Mouse (Mus musculus) liver, embryonic 11.5 days (tissue): ENCODE results near the gene B4galnt2. TPM values are rescaled to one million over a fixed set of nuclear protein-coding genes. Genes with fewer than 3 reads are reported as not detected.

Experiments
- ATAC-seq: fragments of 200-750 bp; cut with Nextera tagmentation; replicated peaks from 2 replicates; pipeline ENCODE4 v1.8.0; 2017; ENCODE audit warnings: moderate number of reproducible peaks, mild to moderate bottlenecking, moderate TSS enrichment, moderate library complexity; ENCODE audit not compliant: low FRiP score
- DNase-seq: peaks from one replicate; pipeline ENCODE4 v3.0.0-alpha.2; 2017; ENCODE audit warnings: low spot score
- H3K27ac ChIP-seq: fragments of 300-500 bp; sonication (generic); 2 replicates; pipeline ENCODE4 v1.5.1; 2014; ENCODE audit warnings: mild to moderate bottlenecking, low read depth, low read length, control low read depth
- H3K27me3 ChIP-seq: fragments of 300-500 bp; sonication (generic); replicated peaks from 2 replicates; pipeline ENCODE4 v1.6.1; 2014; ENCODE audit warnings: low read length, mixed read lengths; ENCODE audit not compliant: control insufficient read depth, insufficient read depth
- H3K36me3 ChIP-seq: fragments of 300-500 bp; sonication (generic); 2 replicates; pipeline ENCODE4 v1.6.1; 2014; ENCODE audit warnings: mild to moderate bottlenecking, low read length, moderate library complexity, mixed read lengths; ENCODE audit not compliant: control insufficient read depth, insufficient read depth
- H3K4me1 ChIP-seq: fragments of 300-500 bp; sonication (generic); replicated peaks from 2 replicates; pipeline ENCODE4 v1.6.1; 2014; ENCODE audit warnings: low read length, mixed read lengths; ENCODE audit not compliant: control insufficient read depth, insufficient read depth
- H3K4me2 ChIP-seq: fragments of 300-500 bp; sonication (generic); 2 replicates; pipeline ENCODE4 v1.6.1; 2014; ENCODE audit warnings: mild to moderate bottlenecking, control low read depth, moderate library complexity
- H3K4me3 ChIP-seq: fragments of 300-500 bp; sonication (generic); 2 replicates; pipeline ENCODE4 v1.5.1; 2014; ENCODE audit warnings: low read depth, low read length, control low read depth
- H3K9ac ChIP-seq: fragments of 300-500 bp; sonication (generic); 2 replicates; pipeline ENCODE4 v1.6.1; 2014; ENCODE audit warnings: low read depth, low read length, control low read depth
- H3K9me3 ChIP-seq: fragments of 300-500 bp; sonication (generic); 2 replicates; pipeline ENCODE4 v1.6.1; 2016; ENCODE audit warnings: low read length, inconsistent platforms, mixed read lengths; ENCODE audit not compliant: control insufficient read depth
- WGBS: fragments of 180-500 bp; shearing (Covaris S2); extraction: QIAGEN DNeasy Blood & Tissue Kit; methylation state at CpG from one replicate; pipeline ENCODE4 v1.1.7; 2014; 5-methylcytosine and 5-hydroxymethylcytosine counted together
- polyA plus RNA-seq: library from polyadenylated mRNA; unstranded; fragments of >200 nt; fragmentation: Nextera tagmentation; extraction: Ambion mirVana; gene quantifications from 2 replicates; pipeline ENCODE4 v1.2.1, GENCODE M21; 2014

Gene B4galnt2
- polyA plus RNA-seq, 1 experiment from 2014 or later = 0.34 TPM

- peak overlapping the region; percentile 46 for H3K27ac ChIP-seq
- peaks cover 26% of the 10 kb centered on the region for H3K4me1 ChIP-seq
- DNase-seq (no peak), ATAC-seq (no peak)
- 62% methylated on average over 5 of the region's 5 CpGs for WGBS
- 0 out of 2 replicates have a peak overlapping the region, but pooled peaks have one; percentile 21 for H3K9ac ChIP-seq
- no peaks in the 10 kb centered on the region for H3K36me3 ChIP-seq
- no peaks in the 10 kb centered on the region for H3K9me3 ChIP-seq
- peak overlapping the region; percentile 27 for H3K4me3 ChIP-seq
- peak overlapping the region; percentile 51 for H3K4me2 ChIP-seq
- H3K27me3 ChIP-seq = peaks cover 5% of the 10 kb centered on the region; the same call in 1 of the 2 replicates
These were observed 73.8 kb downstream of the B4galnt2 start for GRCm38 (mm10) chr11:95840694-95841497.

GRCm38 (mm10) chr11:95838999-95839868 is 75.5 kb downstream of the B4galnt2 start:
- DNase-seq (no peak), ATAC-seq (no peak)
- Histone ChIP-seq H3K27me3 (peaks cover 11% of the 10 kb centered on the region), H3K4me2 (peak overlapping the region; percentile 27), H3K27ac (no peak overlapping the region), H3K4me1 (peaks cover 42% of the 10 kb centered on the region), H3K36me3 (no peaks in the 10 kb centered on the region), H3K9ac (no peak overlapping the region), H3K9me3 (no peaks in the 10 kb centered on the region), H3K4me3 (no peak overlapping the region)
- WGBS = 68% methylated on average over 8 of the region's 8 CpGs

DNA sequence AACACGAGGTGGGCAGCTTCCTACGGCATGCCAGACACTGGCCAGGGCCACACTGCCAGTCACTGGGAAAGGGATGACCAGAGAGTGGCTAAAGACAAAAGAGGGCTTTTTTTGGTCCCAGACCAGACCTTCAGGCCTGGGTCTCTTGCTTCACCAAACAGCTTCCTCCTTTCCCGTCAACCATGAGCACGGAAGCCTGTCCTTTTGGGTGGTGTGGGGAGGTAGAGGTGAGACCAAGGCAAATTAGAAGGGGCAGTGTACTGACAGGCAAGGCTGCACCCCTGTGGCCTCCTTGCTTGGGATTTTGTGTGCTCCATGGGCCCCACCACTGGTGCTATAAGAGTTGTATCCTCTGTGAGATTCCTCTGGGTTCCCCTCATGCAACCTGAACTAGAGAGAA is 76.1 kb downstream of the B4galnt2 start:
- ATAC-seq (no peak), DNase-seq (no peak)
- 63% methylated on average over 4 of the region's 4 CpGs for WGBS
- no peak overlapping the region for H3K4me3 ChIP-seq
- peak overlapping the region; percentile 27; the same call in 1 of the 2 replicates for H3K4me2 ChIP-seq
- no peak overlapping the region for H3K9ac ChIP-seq
- peaks cover 17% of the 10 kb centered on the region for H3K27me3 ChIP-seq
- peaks cover 49% of the 10 kb centered on the region for H3K4me1 ChIP-seq
- H3K36me3 ChIP-seq = no peaks in the 10 kb centered on the region
- H3K9me3 ChIP-seq = no peaks in the 10 kb centered on the region
- no peak overlapping the region for H3K27ac ChIP-seq

- Histone ChIP-seq H3K9me3 (no peaks in the 10 kb centered on the region), H3K27ac (no peak within 1 kb of the TSS), H3K4me2 (peak within 1 kb of the TSS; percentile 11; the same call in 1 of the 2 replicates), H3K36me3 (no peaks in the 10 kb centered on the region), H3K4me3 (no peak within 1 kb of the TSS), H3K27me3 (peaks cover 33% of the 10 kb centered on the region), H3K4me1 (peaks cover 40% of the 10 kb centered on the region), H3K9ac (no peak within 1 kb of the TSS)
- 71% methylated on average over 10 of the region's 10 CpGs for WGBS
- ATAC-seq (no peak), DNase-seq (no peak)
These were observed 77.6 kb downstream of the B4galnt2 start, which contains the start of gene Gngt2 for GRCm38 (mm10) chr11:95837059-95837458. Gene Gngt2, plus strand, starts transcription at chr11:95837216.

GRCm38 (mm10) chr11:95836433-95836832 is 78.3 kb downstream of the B4galnt2 start:
- no peak overlapping the region for H3K4me3 ChIP-seq
- 74% methylated on average over 6 of the region's 6 CpGs for WGBS
- H3K9ac ChIP-seq = no peak overlapping the region
- H3K4me1 ChIP-seq = peaks cover 34% of the 10 kb centered on the region
- H3K27ac ChIP-seq = no peak overlapping the region
- H3K36me3 ChIP-seq = no peaks in the 10 kb centered on the region
- peaks cover 36% of the 10 kb centered on the region for H3K27me3 ChIP-seq
- no peaks in the 10 kb centered on the region for H3K9me3 ChIP-seq
- no peak for ATAC-seq
- H3K4me2 ChIP-seq = peak overlapping the region; percentile 11; the same call in 1 of the 2 replicates
- no peak for DNase-seq

DNA sequence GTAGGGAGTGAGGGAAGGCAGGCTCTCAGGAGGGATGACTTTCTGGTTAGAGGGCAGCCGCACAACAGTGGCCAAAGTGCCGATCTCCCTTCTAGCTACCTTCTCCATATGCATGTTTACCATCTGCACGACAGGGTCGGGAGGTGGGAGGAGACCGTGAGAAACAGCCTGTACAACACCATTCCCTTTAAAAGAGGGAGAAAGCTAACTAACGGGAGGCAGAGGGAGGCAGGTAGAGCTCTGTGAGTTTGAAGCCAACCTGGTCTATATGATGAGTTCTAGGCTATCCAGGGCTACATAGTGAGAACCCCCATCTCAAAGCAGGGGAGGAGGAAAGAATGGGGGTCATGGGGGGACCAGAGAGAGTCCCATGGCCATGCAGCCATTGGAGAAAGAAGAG is 78.9 kb downstream of the B4galnt2 start:
- H3K9ac ChIP-seq = peak overlapping the region; percentile 6; the same call in 1 of the 2 replicates
- H3K27me3 ChIP-seq = peaks cover 40% of the 10 kb centered on the region
- peak overlapping the region; percentile 55 for H3K4me2 ChIP-seq
- 23% methylated on average over 6 of the region's 6 CpGs for WGBS
- no peak for DNase-seq
- H3K36me3 ChIP-seq = no peaks in the 10 kb centered on the region
- H3K4me1 ChIP-seq = peaks cover 37% of the 10 kb centered on the region
- H3K27ac ChIP-seq = peak overlapping the region; percentile 86
- ATAC-seq = no peak
- H3K9me3 ChIP-seq = no peaks in the 10 kb centered on the region
- no peak overlapping the region for H3K4me3 ChIP-seq

DNA sequence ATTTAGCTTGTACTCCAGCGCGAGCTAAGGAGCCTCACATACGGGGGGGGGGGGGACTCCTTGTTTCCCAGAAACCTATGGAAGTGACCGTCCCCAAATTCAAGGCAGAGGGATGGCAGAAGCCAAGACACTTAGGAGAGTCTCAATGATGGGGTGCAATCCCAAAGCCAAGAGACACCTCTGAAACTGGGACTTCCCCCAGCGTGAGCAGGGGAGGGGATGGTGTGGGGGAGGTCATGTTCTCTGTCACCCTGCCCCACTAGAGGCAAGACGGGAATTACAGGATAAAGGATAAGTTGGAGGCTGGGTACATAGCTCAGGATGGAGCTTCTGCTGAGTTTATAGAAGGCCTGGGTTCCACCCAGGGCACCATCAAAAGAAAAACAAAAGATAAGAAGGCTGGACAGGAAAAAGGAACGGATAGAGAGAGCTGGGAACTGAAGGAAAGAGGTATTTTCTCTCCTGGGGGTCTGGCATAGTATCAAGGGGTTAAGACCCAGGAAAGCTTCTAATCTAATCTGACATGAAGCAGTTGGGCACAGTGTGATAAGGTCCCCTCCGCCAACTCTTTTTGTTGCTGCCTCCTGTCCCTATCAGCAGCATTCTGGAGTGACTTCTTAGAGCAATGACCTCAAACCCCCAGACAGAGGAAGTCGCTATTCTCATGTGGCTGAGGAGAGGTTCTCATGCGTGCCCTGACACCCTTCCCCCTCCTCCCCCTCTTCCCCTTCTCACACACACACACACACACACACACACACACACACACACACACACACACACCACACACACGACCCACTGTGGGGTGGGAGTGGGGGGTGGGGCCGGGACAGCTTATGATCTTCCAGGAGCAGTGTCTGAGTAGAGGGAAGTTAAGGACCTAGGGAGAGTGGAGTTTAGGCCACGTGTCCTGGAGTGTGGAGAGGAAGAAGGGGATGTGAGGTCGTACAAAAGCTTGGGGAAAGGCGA is 79.7 kb downstream of the B4galnt2 start:
- Histone ChIP-seq H3K4me3 (peak overlapping the region; percentile 23), H3K9me3 (no peaks in the 10 kb centered on the region), H3K9ac (peak overlapping the region; percentile 20; the same call in 1 of the 2 replicates), H3K4me1 (peaks cover 41% of the 10 kb centered on the region), H3K36me3 (no peaks in the 10 kb centered on the region), H3K4me2 (peak overlapping the region; percentile 55), H3K27ac (peak overlapping the region; percentile 86), H3K27me3 (peaks cover 48% of the 10 kb centered on the region)
- DNase-seq (peak; percentile 56), ATAC-seq (peak; percentile 87)
- WGBS = 6% methylated on average over 15 of the region's 15 CpGs
